Mouse (Mus musculus) stomach, postnatal 0 days (tissue): Measurements from ENCODE around the gene Anapc2.

ENCODE experiments used
- CTCF ChIP-seq: IDR thresholded peaks from 2 replicates; pipeline ENCODE4 v1.5.1; 2016; ENCODE audit warnings: antibody characterized with exemption, low read depth, mild to moderate bottlenecking, moderate library complexity
- EP300 ChIP-seq: optimal IDR thresholded peaks from 2 replicates; pipeline ENCODE3; 2016; ENCODE audit warnings: antibody characterized with exemption

GRCm38 (mm10) chr2:25310969-25311368 is 38.7 kb downstream of the Anapc2 start:
- TF ChIP-seq CTCF (no peak; the same call in 1 of the 2 replicates), EP300 (no peak)
